Mouse (Mus musculus) common myeloid progenitor, adult 5-6 weeks (primary cell): Measurements from ENCODE around the gene Zfp966. TPM values are rescaled to one million over a fixed set of nuclear protein-coding genes. Genes with fewer than 3 reads are reported as not detected.
"Not testable (repeated sequence)": the region's sequence is repeated elsewhere in the genome, so short reads cannot be mapped to it uniquely, and the experiment has no call there.

Experiments used
- ATAC-seq: replicated peaks from 2 replicates; pipeline ENCODE4 v1.8.0; 2016; ENCODE audit warnings: low read depth, mild to moderate bottlenecking, moderate TSS enrichment, inconsistent platforms; ENCODE audit not compliant: poor library complexity, severe bottlenecking
- total RNA-seq: library from RNA; stranded (forward); fragments of 200-1000, 187-1606 nt; gene quantifications from 2 replicates; pipeline ENCODE4 v1.2.3, GENCODE M21; 2017

Zfp966 gene
- 17.1 and 23.0 TPM in 2 replicates for total RNA-seq

GRCm38 (mm10) chr2:175931000-175931399 is at the start of gene Zfp966:
Zfp966 (minus strand) TSS chr2:175931100.
- ATAC-seq: not testable (repeated sequence)

DNA sequence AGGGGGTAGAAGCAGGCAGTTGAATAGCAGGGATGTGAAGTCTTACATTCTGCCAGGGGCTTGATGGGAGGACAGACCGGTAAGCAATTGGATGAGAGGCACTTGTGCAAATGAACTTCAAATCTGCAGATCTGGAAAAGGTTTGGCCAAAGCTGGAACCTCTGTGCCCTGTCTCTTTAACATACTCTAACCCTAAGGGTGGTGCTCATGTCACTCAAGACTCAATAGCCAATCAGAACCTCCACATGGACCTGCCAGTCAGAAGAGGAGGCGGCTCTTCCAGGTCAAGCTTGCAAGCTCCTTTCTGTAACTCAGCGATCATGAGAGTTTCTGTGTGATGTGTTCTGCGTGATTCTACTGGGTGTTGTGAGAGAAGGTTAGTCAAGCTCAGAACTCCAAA is 34.1 kb upstream of the Zfp966 start, which contains the start of gene Gm2026:
TSS of gene Gm2026 (plus strand) at position 301 of the 400 bp plus-strand sequence.
- not testable (repeated sequence) for ATAC-seq

- ATAC-seq: peak; percentile 81
These were observed 61.9 kb downstream of the Zfp966 start, which contains the start of gene Gm6710 for GRCm38 (mm10) chr2:175869024-175869423. Gm6710 (plus strand) TSS chr2:175869219.

Other genes with a start within 250 kb of the Zfp966 start
- 26.4 TPM in 1 of 2 replicates, not detected in the other for gene Zfp969, start 227.5 kb downstream of the Zfp966 start, total RNA-seq
- gene Gm2007, start 189.6 kb downstream of the Zfp966 start, total RNA-seq: 0.05 TPM in 1 of 2 replicates, not detected in the other
- 7.3 and 10.8 TPM in 2 replicates for gene Gm14288, start 130.0 kb downstream of the Zfp966 start, total RNA-seq
- 5.4 and 9.3 TPM in 2 replicates for gene Gm6710, start 61.9 kb downstream of the Zfp966 start, total RNA-seq
- 0.78 and 14.1 TPM in 2 replicates for gene Gm2026, start 34.2 kb upstream of the Zfp966 start, total RNA-seq
- gene Gm2004, start 218.7 kb upstream of the Zfp966 start, total RNA-seq: 0.82 and 12.1 TPM in 2 replicates